Mouse (Mus musculus) E14TG2a.4 (cell line): ENCODE data around the gene Wiz.

ENCODE experiments used
- CTCF ChIP-seq: conservative IDR thresholded peaks from 2 replicates; pipeline ENCODE4 v1.5.1; 2014; ENCODE audit warnings: low read length
- POU5F1 ChIP-seq: IDR thresholded peaks from 2 replicates; pipeline ENCODE4 v1.6.1; 2014; ENCODE audit warnings: low read length, borderline replicate concordance

GRCm38 (mm10) chr17:32358192-32358942 lies 30.9 kb downstream of the Wiz start:
- TF ChIP-seq CTCF, result no peak
- TF ChIP-seq POU5F1, result no peak
